Mouse (Mus musculus) cerebellum, adult 9-10 months (tissue): ENCODE data around the gene Gpatch11.

ENCODE experiments used
- DNase-seq: peaks from one replicate; pipeline ENCODE4 v3.0.0; 2022

Gpatch11 gene

DNA sequence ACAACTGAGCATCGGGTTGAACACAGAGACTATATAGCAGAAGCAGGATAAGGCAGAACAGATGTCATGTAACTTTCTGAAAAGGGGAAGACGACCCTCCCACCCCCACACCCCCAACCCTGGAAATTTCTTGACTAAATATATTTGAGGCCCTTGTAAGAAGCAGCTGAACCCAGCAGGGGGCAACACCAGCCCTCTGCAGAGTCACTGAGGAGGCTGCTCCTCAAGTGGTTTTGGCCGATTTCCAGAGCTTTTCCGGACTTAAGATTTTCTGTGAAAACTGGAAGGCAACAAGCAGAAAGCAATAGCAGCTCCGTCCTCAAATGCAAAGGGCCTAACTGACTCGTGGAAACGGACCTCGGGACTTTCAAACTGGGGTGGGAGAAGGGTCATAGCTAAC lies 60.0 kb downstream of the Gpatch11 start:
- DNase-seq = no peak
